Mouse (Mus musculus) E14TG2a.4 (cell line): ENCODE measurements around the gene Gm20388.

Source experiments
- H3K27me3 ChIP-seq: 2 replicates; pipeline ENCODE4 v1.6.1; 2014; ENCODE audit warnings: low read length, control low read depth; ENCODE audit not compliant: insufficient read depth
- H3K36me3 ChIP-seq: 2 replicates; pipeline ENCODE4 v1.6.1; 2014; ENCODE audit warnings: low read length, control low read depth; ENCODE audit not compliant: insufficient read depth
- H3K4me1 ChIP-seq: replicated peaks from 2 replicates; pipeline ENCODE4 v1.6.1; 2014; ENCODE audit warnings: low read depth, low read length, control low read depth
- H3K4me3 ChIP-seq: replicated peaks from 2 replicates; pipeline ENCODE4 v1.5.1; 2014; ENCODE audit warnings: mild to moderate bottlenecking, low read length
- H3K9me3 ChIP-seq: 2 replicates; pipeline ENCODE4 v1.6.1; 2014; ENCODE audit warnings: low read length, control low read depth
- CTCF ChIP-seq: conservative IDR thresholded peaks from 2 replicates; pipeline ENCODE4 v1.5.1; 2014; ENCODE audit warnings: low read length
- NANOG ChIP-seq: IDR thresholded peaks from 2 replicates; pipeline ENCODE4 v1.6.1; 2014; ENCODE audit warnings: borderline replicate concordance, low read length, mixed read lengths
- POU5F1 ChIP-seq: IDR thresholded peaks from 2 replicates; pipeline ENCODE4 v1.6.1; 2014; ENCODE audit warnings: low read length, borderline replicate concordance

Gm20388 gene

DNA sequence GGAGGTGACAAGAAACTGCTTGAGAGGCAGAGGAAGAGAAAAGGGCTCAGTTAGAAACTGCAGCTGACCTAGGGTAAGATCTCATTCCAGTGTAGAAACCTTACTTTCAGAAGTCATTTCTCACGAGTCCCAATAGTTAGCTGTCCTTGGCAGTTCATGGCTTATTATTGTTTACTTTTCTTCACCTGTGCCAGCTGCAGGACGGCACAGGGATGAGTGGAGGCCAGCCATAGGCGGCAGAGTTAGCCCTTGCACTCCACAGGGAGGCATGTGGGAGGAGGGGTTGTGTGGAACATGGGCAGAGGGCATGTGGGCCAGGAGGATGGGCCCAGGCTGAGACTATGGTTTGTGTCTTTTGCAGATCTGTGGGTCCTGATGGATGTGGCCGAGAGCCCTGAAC is 2472.4 kb downstream of the Gm20388 start:
- TF ChIP-seq CTCF (no peak), POU5F1 (no peak), NANOG (no peak)

GRCm38 (mm10) chr8:122389357-122389756 is 2478.7 kb downstream of the Gm20388 start:
- peaks cover 99% of the 10 kb centered on the region for H3K36me3 ChIP-seq
- no peaks in the 10 kb centered on the region for H3K27me3 ChIP-seq
- H3K9me3 ChIP-seq: no peaks in the 10 kb centered on the region
- H3K4me1 ChIP-seq: peaks cover 11% of the 10 kb centered on the region
- H3K4me3 ChIP-seq: no peak overlapping the region
- TF ChIP-seq NANOG (no peak), CTCF (peak; percentile 33), POU5F1 (no peak)

More for the DNA sequence above, 2472.4 kb downstream of the Gm20388 start:
- peaks cover 94% of the 10 kb centered on the region for H3K36me3 ChIP-seq
- H3K4me1 ChIP-seq: peaks cover 6% of the 10 kb centered on the region
- no peaks in the 10 kb centered on the region for H3K27me3 ChIP-seq
- no peak overlapping the region for H3K4me3 ChIP-seq
- H3K9me3 ChIP-seq: no peaks in the 10 kb centered on the region

DNA sequence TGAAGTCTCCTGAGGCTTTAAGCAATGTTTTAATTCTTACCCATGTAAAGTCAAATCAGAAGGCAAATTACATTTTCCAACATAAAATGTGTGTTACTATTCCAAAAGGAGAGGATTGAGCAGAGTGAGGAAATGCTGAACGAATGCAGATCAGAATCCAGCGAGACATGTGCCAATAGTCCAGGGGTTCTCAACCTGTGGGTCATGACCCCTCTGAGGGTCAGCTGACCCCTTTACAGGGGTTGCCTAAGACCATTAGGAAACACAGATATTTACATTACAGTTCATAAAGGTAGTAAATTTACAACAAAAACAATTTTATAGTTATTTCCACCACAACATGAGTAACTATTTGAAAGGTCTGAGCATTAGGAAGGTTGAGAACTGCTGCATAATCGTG is 2480.1 kb downstream of the Gm20388 start:
- no peak for TF ChIP-seq POU5F1
- TF ChIP-seq NANOG: no peak
- TF ChIP-seq CTCF: no peak
- Histone ChIP-seq H3K9me3 (no peaks in the 10 kb centered on the region), H3K27me3 (no peaks in the 10 kb centered on the region), H3K4me3 (no peak overlapping the region), H3K4me1 (peaks cover 11% of the 10 kb centered on the region), H3K36me3 (peaks cover 99% of the 10 kb centered on the region)

GRCm38 (mm10) chr8:122393717-122394116 is 2483.1 kb downstream of the Gm20388 start:
- no peaks in the 10 kb centered on the region for H3K27me3 ChIP-seq
- no peak overlapping the region for H3K4me3 ChIP-seq
- H3K9me3 ChIP-seq: no peaks in the 10 kb centered on the region
- no peak for TF ChIP-seq CTCF
- no peak for TF ChIP-seq POU5F1
- TF ChIP-seq NANOG: no peak
- peaks cover 95% of the 10 kb centered on the region for H3K36me3 ChIP-seq
- H3K4me1 ChIP-seq: peaks cover 27% of the 10 kb centered on the region

DNA sequence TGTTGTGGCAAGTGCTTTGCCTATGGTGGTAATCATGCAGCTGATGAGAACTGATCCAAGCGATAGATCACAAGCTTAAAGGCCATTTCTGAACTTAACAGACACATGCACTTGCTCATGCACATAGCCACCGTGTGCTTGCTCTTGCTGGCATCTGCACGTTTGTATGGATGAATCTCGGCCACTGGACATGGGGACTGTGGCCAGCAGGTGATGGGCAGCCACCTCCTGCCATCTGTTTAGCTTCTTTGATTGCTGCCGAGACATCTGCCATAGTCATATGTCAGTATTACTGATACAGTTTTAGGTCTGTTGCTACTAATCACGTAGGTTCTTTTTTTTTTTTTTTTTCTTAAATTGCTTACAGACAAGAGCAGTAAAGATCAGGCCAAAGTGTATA is 2484.7 kb downstream of the Gm20388 start:
- H3K4me1 ChIP-seq: peaks cover 23% of the 10 kb centered on the region
- H3K36me3 ChIP-seq: peaks cover 95% of the 10 kb centered on the region
- TF ChIP-seq POU5F1 (no peak), NANOG (no peak), CTCF (no peak)
- no peak overlapping the region for H3K4me3 ChIP-seq
- H3K9me3 ChIP-seq: no peaks in the 10 kb centered on the region
- H3K27me3 ChIP-seq: no peaks in the 10 kb centered on the region

DNA sequence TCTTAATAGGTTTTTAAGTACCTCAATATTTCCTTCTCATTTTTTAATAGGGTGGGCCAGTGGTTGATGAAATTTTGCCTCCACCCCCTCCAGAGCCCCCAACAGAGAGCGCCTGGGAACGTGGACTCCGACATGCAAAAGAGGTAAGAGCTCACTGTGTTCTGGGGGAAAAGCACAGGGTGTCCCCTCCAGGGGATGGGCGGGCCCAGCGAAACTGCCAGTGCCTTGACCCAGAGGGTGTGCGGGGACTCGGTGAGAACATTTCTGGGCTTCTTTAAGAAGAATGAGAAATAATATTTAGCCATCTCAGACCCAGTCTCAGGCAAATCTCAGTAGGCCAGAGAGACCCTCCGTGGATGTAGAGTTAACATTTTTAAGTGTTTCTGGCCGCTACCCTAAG is 2487.5 kb downstream of the Gm20388 start:
- H3K4me3 ChIP-seq: no peak overlapping the region
- H3K27me3 ChIP-seq: no peaks in the 10 kb centered on the region
- peaks cover 96% of the 10 kb centered on the region for H3K36me3 ChIP-seq
- no peaks in the 10 kb centered on the region for H3K9me3 ChIP-seq
- peaks cover 15% of the 10 kb centered on the region for H3K4me1 ChIP-seq
- TF ChIP-seq POU5F1 (no peak), CTCF (no peak), NANOG (no peak)

- Histone ChIP-seq H3K9me3 (no peaks in the 10 kb centered on the region), H3K36me3 (peaks cover 99% of the 10 kb centered on the region), H3K27me3 (no peaks in the 10 kb centered on the region), H3K4me3 (no peak overlapping the region), H3K4me1 (peaks cover 20% of the 10 kb centered on the region)
- no peak for TF ChIP-seq NANOG
- no peak for TF ChIP-seq POU5F1
- TF ChIP-seq CTCF: no peak
Measured at GRCm38 (mm10) chr8:122405146-122405805, 2494.6 kb downstream of the Gm20388 start.

DNA sequence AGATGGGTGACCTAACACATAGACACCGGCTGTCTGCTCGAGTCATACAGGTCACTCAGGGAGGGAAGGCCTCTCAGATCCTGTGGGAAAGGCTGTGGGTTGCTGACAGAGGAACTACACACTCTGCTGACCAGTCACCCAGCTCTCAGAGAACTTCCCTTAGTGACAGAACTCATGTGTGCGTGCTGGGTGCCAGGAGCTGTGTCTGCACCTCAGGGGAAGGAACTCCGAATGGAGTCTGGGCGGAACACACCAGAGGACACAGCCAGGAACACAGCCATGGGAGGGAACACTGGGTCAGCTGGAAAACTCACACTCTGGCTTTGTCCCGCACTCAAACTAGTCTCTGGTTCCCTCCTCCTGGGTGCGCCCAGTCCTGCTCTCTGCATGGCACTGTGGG is 2497.0 kb downstream of the Gm20388 start:
- Histone ChIP-seq H3K4me3 (no peak overlapping the region), H3K9me3 (no peaks in the 10 kb centered on the region), H3K27me3 (no peaks in the 10 kb centered on the region), H3K36me3 (peaks cover 99% of the 10 kb centered on the region), H3K4me1 (peaks cover 42% of the 10 kb centered on the region)
- TF ChIP-seq POU5F1: no peak
- no peak for TF ChIP-seq CTCF
- no peak for TF ChIP-seq NANOG

DNA sequence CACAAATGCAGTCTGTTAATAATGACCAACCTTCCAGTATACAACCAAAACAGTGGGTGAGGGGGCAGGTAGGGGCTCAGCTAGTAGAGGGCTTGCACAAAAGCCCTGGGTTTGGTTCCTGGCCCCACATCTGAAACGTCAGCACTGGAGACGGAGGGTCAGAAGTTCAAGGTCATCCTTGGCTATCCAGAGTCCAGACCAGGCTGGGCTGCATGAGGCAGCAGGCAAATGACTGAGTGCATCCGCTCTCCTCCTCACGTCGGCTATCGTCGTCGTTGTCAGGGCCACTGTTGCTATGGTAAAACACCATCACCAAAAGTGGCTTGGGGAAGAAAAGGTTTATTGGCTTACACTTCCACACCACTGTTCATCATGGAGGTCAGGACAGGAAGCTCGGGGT is 2503.7 kb downstream of the Gm20388 start:
- Histone ChIP-seq H3K4me1 (peaks cover 57% of the 10 kb centered on the region), H3K27me3 (no peaks in the 10 kb centered on the region), H3K9me3 (no peaks in the 10 kb centered on the region), H3K36me3 (peaks cover 99% of the 10 kb centered on the region), H3K4me3 (no peak overlapping the region)
- TF ChIP-seq NANOG (no peak), POU5F1 (no peak), CTCF (no peak)
